Mouse (Mus musculus) testis, adult 10 weeks (tissue): Measurements from ENCODE around the gene Sval2. TPM values are rescaled to one million over a fixed set of nuclear protein-coding genes. Genes with fewer than 3 reads are reported as not detected.

Experiments
- polyA plus RNA-seq: library from polyadenylated mRNA; stranded (reverse); fragments of 350-450 nt; fragmentation: Illumina TruSeq; extraction: RNeasy Lipid Tissue Mini Kit (QIAGEN cat#74804); gene quantifications from one replicate; pipeline ENCODE4 v1.2.3, GENCODE M21; 2014; ENCODE audit warnings: low read depth, low replicate concordance

Gene Sval2
- 2.7 TPM for polyA plus RNA-seq

GRCm38 (mm10) chr6:41852689-41853088 is at the start of gene Sval2:
Gene Sval2 (plus strand): TSS chr6:41852989.

GRCm38 (mm10) chr6:41847235-41847634 is 5.6 kb upstream of the Sval2 start, which contains the start of gene Pip:
Gene Pip (plus strand): TSS chr6:41847535.

Other genes starting within 250 kb of the Sval2 start
- 0.06 TPM for gene Ephb6, start 247.5 kb upstream of the Sval2 start, polyA plus RNA-seq
- 0.11 TPM for gene Trpv6, start 216.6 kb upstream of the Sval2 start, polyA plus RNA-seq
- not detected for gene Trpv5, start 172.2 kb upstream of the Sval2 start, polyA plus RNA-seq
- gene Llcfc1, start 168.6 kb upstream of the Sval2 start, polyA plus RNA-seq, result 681 TPM
- gene Kel, start 148.7 kb upstream of the Sval2 start, polyA plus RNA-seq, result 0.94 TPM
- gene Olfr459, start 77.8 kb upstream of the Sval2 start, polyA plus RNA-seq, result not detected
- not detected for gene Pip, start 5.5 kb upstream of the Sval2 start, polyA plus RNA-seq
- gene Sval1, start 98.6 kb downstream of the Sval2 start, polyA plus RNA-seq, result not detected
- not detected for gene Sval3, start 115.2 kb downstream of the Sval2 start, polyA plus RNA-seq
- not detected for gene Sva, start 185.4 kb downstream of the Sval2 start, polyA plus RNA-seq